Mouse (Mus musculus): ENCODE data around the gene S100a7a. TPM values are rescaled to one million over a fixed set of nuclear protein-coding genes. Genes with fewer than 3 reads are reported as not detected.

S100a7a gene
- polyA plus RNA-seq, 1 experiment from 2014 or later: not detected

DNA sequence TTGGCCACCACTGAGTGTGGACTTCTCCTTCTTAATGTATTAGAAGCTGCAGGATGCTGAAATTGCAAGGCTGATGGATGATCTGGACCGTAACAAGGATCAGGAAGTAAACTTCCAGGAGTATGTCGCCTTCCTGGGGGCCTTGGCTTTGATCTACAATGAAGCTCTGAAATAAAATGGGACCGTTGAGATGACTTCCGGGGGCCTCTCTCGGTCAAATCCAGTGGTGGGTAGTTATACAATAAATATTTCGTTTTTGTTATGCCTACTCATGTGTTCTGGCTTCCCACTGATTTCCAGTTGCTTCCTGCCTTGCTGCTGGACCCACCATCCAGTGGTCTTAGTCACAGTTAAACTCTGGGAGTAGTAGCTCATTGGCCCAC, 39.7 kb upstream of the S100a7a start:
- H3K4me1 ChIP-seq: peaks cover 7% of the 10 kb centered on the region
- H3K4me3 ChIP-seq: no peak overlapping the region
- H3K9ac ChIP-seq: no peak overlapping the region
- 63% methylated on average over 6 of the region's 6 CpGs for WGBS (ENCODE audit: insufficient replicate concordance)
- no peak for ATAC-seq
- peaks cover 14% of the 10 kb centered on the region; the same call in 1 of the 2 replicates for H3K27me3 ChIP-seq (replicated peaks)
- no peak overlapping the region for H3K27ac ChIP-seq
- H3K36me3 ChIP-seq: no peaks in the 10 kb centered on the region
- H3K4me2 ChIP-seq: no peak overlapping the region
- H3K9me3 ChIP-seq (replicated peaks): no peaks in the 10 kb centered on the region

DNA sequence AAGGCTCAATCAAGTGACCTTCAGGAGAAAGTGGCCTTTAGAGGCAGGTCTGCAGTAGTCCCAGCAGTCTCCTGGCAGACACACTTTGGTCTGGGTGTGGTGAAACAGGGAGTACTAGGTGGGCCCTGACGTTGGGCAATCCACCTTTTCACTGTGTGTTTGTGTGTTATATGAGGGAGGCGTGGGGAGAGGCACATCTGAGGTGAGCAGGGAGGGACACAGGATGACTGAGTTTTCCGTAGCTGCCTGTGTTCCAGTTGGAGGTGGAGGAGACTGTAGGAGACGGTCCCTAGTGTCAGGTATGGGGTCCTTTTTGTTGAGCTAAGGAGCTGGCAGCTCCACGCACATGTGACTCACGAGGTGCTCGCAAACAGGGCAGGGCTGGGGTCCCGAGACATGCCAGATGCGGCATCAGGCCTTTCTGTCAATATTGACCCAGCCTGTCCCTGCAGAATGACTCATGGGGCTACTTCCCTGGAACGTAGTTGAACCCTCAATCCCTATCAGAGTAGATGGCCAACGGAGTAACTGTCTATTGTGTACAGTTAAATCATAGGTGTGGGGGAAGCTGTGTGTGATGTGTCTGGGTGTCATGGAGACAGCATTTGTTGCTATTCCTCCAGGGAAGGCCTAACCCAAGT, 39.1 kb upstream of the S100a7a start:
- Histone ChIP-seq H3K27ac (no peak overlapping the region), H3K27me3 (replicated peaks) (peaks cover 14% of the 10 kb centered on the region; the same call in 1 of the 2 replicates), H3K4me1 (peaks cover 7% of the 10 kb centered on the region), H3K4me2 (no peak overlapping the region), H3K36me3 (no peaks in the 10 kb centered on the region), H3K9ac (no peak overlapping the region), H3K4me3 (no peak overlapping the region), H3K9me3 (replicated peaks) (no peaks in the 10 kb centered on the region)
- WGBS (ENCODE audit: insufficient replicate concordance): 63% methylated on average over 11 of the region's 11 CpGs
- no peak for ATAC-seq

DNA sequence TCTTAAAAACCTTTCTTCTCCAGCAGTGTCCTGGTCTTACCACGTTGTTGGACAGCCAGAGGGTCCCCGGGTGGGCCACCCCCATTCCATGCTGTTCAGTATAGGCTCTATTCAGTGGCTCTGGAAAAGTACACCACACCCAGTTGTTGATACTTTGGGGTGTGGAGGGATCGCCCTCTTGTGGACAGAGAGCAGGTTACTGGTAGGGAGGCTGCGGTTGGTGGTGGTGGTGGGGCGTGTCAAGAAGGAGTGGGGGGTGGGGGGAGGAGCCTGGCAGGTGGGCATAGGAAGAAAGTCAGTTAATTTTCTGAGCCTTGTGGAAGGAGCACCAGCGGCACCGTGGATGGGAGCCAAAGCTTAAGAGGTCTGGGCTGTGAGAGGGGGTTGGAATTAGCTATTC, 38.4 kb upstream of the S100a7a start:
- Histone ChIP-seq H3K9me3 (replicated peaks) (no peaks in the 10 kb centered on the region), H3K27ac (no peak overlapping the region), H3K4me3 (no peak overlapping the region), H3K36me3 (no peaks in the 10 kb centered on the region), H3K9ac (no peak overlapping the region), H3K27me3 (replicated peaks) (peaks cover 14% of the 10 kb centered on the region; the same call in 1 of the 2 replicates), H3K4me1 (peaks cover 7% of the 10 kb centered on the region), H3K4me2 (no peak overlapping the region)
- peak; percentile 46; the same call in 1 of the 2 replicates for ATAC-seq
- 5% methylated on average over 7 of the region's 7 CpGs for WGBS (ENCODE audit: insufficient replicate concordance)

DNA sequence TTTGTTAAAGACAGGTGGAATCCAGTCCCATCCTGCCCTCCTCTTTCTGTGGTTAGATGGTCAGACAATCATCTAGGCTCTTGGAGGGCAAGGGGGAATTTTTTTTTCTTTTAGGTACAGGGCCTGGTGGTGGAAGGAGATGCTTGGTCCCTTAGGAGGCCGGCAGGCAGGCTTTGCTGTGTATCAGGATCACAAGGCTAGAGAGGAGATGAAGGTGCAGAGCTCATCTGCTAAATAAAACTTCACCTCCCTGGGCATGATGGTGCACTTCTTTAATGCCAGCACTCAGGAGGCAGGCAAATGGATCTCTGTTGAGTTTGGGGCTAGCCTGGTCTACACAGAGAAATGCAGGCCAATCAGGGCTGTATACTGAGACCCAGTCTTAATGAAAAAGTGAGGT, 37.9 kb upstream of the S100a7a start:
- no peak for ATAC-seq

DNA sequence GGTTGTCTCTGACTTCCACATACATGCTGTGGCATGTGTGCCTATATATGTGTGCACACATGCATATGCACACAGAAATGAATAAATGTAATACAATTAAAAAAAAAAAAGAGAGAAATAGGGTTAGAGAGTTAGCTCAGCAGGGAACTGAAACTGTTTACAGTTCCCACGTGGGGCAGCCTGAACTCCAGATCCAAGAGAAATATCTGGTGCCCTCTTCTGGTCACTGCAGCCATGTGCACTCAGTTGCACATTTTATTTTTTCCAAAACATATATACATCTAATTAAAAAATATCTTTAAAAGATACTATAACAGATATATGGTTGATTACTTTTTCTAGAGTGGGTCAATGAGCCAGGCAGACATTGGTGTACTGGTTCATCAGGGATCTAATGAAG, 36.2 kb upstream of the S100a7a start:
- WGBS (ENCODE audit: insufficient replicate concordance): 0% methylated on average over 1 of the region's 1 CpGs
- no peaks in the 10 kb centered on the region for H3K9me3 ChIP-seq (replicated peaks)
- no peak for ATAC-seq

More for the DNA sequence above, 37.9 kb upstream of the S100a7a start:
- Histone ChIP-seq H3K36me3 (no peaks in the 10 kb centered on the region), H3K27me3 (replicated peaks) (peaks cover 14% of the 10 kb centered on the region; the same call in 1 of the 2 replicates), H3K9ac (no peak overlapping the region), H3K9me3 (replicated peaks) (no peaks in the 10 kb centered on the region), H3K4me2 (no peak overlapping the region), H3K4me1 (peaks cover 7% of the 10 kb centered on the region), H3K27ac (no peak overlapping the region), H3K4me3 (no peak overlapping the region)
- WGBS (ENCODE audit: insufficient replicate concordance): 67% methylated on average over 1 of the region's 1 CpGs

DNA sequence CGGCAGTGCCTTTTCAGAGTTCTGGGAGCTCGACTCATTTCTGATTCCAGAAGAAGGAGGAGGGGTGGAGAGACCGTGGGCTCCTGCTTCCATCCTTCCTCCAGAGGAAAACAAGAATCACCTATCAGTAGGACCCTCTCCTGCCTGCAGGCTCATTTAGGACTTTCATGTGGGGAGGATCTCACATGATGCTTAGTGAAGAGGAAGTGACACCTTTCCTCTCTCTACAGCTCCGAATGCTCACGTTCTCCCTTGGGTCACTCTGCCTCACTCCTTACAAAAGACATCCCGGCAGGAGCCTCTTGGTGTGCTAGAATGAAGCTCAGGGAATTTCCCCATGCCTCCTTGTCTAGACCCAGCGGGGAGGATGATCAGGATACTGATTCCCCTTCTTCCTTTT, 32.3 kb upstream of the S100a7a start:
- Histone ChIP-seq H3K27ac (no peak overlapping the region), H3K9me3 (replicated peaks) (no peaks in the 10 kb centered on the region), H3K27me3 (replicated peaks) (peaks cover 4% of the 10 kb centered on the region; the same call in 1 of the 2 replicates), H3K9ac (no peak overlapping the region), H3K4me2 (no peak overlapping the region), H3K4me1 (no peaks in the 10 kb centered on the region), H3K4me3 (no peak overlapping the region), H3K36me3 (no peaks in the 10 kb centered on the region)
- no peak for ATAC-seq
- WGBS (ENCODE audit: insufficient replicate concordance): 28% methylated on average over 7 of the region's 7 CpGs

More for the DNA sequence above, 36.2 kb upstream of the S100a7a start:
- no peak overlapping the region for H3K27ac ChIP-seq
- no peak overlapping the region for H3K9ac ChIP-seq
- H3K36me3 ChIP-seq: no peaks in the 10 kb centered on the region
- H3K4me2 ChIP-seq: no peak overlapping the region
- no peak overlapping the region for H3K4me3 ChIP-seq
- H3K27me3 ChIP-seq (replicated peaks): peaks cover 18% of the 10 kb centered on the region; the same call in 1 of the 2 replicates
- H3K4me1 ChIP-seq: peaks cover 7% of the 10 kb centered on the region

DNA sequence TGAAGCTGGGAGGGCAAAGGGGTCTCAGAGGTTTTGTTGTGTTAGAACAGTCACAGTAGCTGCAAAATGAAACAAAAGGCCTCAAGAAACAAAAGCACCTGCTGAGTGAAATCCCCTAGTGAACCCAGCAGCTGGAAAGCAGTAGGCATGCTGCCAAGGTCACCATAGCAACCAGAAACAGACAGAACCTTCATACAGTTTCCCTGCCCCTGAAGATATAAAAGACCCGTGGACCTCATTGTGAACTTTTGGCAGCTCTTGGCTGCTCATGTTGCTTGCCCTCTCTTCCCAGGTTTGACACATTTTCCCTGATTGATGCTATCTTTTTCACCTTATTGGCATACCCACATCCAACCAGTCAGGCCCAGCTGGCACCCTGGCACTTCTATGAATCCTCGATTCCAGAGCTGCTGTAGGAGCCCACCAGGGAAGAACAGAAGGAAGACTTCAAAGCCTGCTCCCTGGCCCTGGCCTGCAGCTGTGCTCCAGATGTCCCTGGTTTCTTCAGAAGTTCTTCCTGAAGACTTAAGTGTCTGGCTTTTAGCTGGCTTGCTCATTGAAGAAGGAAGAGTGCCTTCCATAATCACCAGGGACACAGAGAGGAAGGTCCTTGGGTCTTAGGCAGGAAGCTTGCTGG, 30.3 kb upstream of the S100a7a start:
- Histone ChIP-seq H3K9ac (no peak overlapping the region), H3K4me2 (no peak overlapping the region), H3K36me3 (no peaks in the 10 kb centered on the region), H3K9me3 (replicated peaks) (no peaks in the 10 kb centered on the region), H3K27me3 (replicated peaks) (peaks cover 4% of the 10 kb centered on the region; the same call in 1 of the 2 replicates), H3K27ac (no peak overlapping the region), H3K4me1 (no peaks in the 10 kb centered on the region), H3K4me3 (no peak overlapping the region)
- 49% methylated on average over 2 of the region's 2 CpGs for WGBS (ENCODE audit: insufficient replicate concordance)
- ATAC-seq: no peak

DNA sequence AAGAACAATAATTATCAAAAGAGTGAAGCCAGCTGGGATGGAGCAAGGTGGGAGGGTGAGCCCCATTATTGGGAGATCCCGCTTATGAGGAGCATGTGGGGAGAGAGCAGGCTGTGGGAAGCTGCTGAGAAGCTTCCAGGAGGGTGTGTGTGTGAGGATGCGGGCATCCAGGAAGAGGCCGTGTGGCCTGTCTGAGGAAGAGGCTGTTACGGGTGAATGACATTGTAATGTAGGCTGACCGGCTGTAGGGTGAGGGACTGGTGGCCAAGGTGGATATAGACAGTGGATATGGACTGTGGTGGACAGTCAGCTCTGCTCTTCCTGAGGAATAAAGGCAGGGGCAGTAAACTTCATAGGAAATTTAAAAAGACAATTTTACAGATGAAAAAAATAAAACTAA, 28.3 kb upstream of the S100a7a start:
- Histone ChIP-seq H3K36me3 (no peaks in the 10 kb centered on the region), H3K4me2 (no peak overlapping the region), H3K27ac (no peak overlapping the region), H3K9me3 (replicated peaks) (no peaks in the 10 kb centered on the region), H3K4me3 (no peak overlapping the region), H3K9ac (no peak overlapping the region), H3K4me1 (no peaks in the 10 kb centered on the region), H3K27me3 (replicated peaks) (peaks cover 4% of the 10 kb centered on the region; the same call in 1 of the 2 replicates)
- no peak for ATAC-seq
- 61% methylated on average over 5 of the region's 5 CpGs for WGBS (ENCODE audit: insufficient replicate concordance)

DNA sequence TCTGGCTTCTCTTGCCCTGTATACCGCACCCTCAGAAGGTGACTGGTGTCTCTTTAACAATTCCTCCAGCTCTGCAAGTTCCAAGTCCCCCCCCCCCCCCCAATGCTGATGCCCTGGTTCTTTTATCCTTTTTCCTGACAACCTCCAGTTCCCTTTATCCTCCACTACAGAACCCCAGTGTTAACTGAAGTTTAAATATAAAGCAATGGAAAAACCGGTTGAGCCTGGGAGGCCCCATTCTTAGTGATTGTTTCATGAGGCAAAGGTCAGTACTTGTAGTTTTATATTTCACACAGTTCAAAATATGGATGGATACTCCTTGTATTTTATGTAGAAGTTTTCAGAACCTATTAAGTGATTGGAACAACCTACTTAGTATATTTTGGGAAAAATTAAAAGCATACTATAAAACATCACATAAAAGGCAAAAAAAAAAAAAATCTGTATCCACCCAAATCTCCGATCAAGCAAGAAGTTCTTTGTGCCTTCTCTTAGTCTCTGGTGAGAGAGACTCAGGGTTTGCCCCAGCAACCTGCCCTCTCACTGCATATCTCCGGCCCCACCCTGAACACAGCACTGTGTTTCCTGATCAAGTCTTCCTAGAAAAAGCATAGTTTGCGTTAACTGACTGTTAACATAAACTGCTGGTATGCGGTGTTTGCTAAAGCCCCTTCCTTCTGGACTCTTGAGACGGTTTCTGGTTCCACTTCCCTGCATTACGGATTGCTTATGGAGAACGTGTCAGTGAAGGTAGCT, 27.4 kb upstream of the S100a7a start:
- Histone ChIP-seq H3K9me3 (replicated peaks) (no peaks in the 10 kb centered on the region), H3K27ac (no peak overlapping the region), H3K9ac (no peak overlapping the region), H3K27me3 (replicated peaks) (no peaks in the 10 kb centered on the region), H3K4me1 (no peaks in the 10 kb centered on the region), H3K4me3 (no peak overlapping the region), H3K4me2 (no peak overlapping the region), H3K36me3 (no peaks in the 10 kb centered on the region)
- no peak for ATAC-seq
- 61% methylated on average over 9 of the region's 9 CpGs for WGBS (ENCODE audit: insufficient replicate concordance)

DNA sequence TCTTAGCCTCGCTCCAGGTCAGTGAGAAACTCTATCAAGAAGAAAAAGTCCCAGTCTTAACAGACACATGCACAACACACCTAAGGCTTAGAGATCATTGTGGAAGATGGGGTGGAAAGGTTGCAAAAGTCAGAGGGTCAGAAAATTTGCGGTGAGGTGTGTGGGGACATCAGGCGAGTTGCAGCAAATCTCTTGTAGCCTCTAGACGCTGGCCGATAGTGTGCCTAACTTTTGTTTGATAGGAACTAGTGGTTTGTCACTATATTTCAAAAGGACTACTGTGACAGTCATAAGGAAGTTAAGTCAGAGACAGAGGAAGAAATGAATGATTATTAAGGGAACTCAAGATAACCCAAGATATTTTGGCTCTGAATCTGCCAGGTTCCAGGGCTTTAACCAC, 26.5 kb upstream of the S100a7a start:
- no peak overlapping the region for H3K4me3 ChIP-seq
- 76% methylated on average over 5 of the region's 5 CpGs for WGBS (ENCODE audit: insufficient replicate concordance)
- H3K27ac ChIP-seq: no peak overlapping the region
- H3K4me2 ChIP-seq: no peak overlapping the region
- H3K9me3 ChIP-seq (replicated peaks): no peaks in the 10 kb centered on the region
- H3K36me3 ChIP-seq: no peaks in the 10 kb centered on the region
- no peak overlapping the region for H3K9ac ChIP-seq
- ATAC-seq: no peak
- H3K4me1 ChIP-seq: no peaks in the 10 kb centered on the region
- no peaks in the 10 kb centered on the region for H3K27me3 ChIP-seq (replicated peaks)

DNA sequence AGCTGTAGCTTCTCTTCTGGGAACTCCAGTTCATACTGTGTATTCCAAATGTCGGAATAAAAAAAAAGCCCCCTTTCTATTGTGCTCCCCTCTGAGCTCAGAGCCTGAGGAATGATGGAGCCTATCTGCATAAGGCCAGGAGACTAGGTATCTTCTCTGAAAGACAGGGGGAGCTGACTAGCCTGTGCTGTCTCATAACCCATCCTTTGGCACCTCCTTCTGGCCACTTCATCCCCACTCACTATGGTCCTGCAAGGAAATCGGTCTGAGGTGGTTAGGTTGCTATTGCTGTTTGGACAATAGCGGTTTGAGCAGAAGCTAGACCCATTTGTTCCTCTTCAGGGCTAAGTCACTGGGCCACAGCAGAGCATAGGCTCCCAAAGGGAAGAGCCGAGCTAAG, 26.0 kb upstream of the S100a7a start:
- H3K27me3 ChIP-seq (replicated peaks): no peaks in the 10 kb centered on the region
- H3K4me2 ChIP-seq: no peak overlapping the region
- WGBS (ENCODE audit: insufficient replicate concordance): 42% methylated on average over 4 of the region's 4 CpGs
- no peak for ATAC-seq
- no peaks in the 10 kb centered on the region for H3K9me3 ChIP-seq (replicated peaks)
- H3K36me3 ChIP-seq: no peaks in the 10 kb centered on the region
- H3K27ac ChIP-seq: no peak overlapping the region
- no peak overlapping the region for H3K4me3 ChIP-seq
- H3K9ac ChIP-seq: no peak overlapping the region
- no peaks in the 10 kb centered on the region for H3K4me1 ChIP-seq

DNA sequence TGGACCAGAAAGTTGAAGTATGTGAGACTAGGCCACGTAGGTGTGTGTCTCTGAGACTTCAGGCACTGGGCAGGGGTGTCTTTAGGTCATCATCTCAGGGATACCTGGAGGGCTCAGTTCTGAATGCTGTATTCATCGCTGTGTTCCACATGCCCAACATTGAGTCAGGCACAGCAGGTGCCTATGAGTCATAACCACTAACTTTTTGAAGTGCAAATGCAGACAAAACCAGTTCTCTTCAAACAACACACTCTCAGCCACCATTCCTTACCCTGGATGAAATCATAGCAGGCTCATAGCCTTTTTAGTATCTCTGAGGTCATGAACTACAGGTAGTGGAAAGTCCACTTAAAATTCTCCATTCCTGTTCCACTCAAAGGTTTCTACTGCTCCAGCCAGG, 24.5 kb upstream of the S100a7a start:
- Histone ChIP-seq H3K27me3 (replicated peaks) (no peaks in the 10 kb centered on the region), H3K9me3 (replicated peaks) (no peaks in the 10 kb centered on the region), H3K9ac (no peak overlapping the region), H3K36me3 (no peaks in the 10 kb centered on the region), H3K4me3 (no peak overlapping the region), H3K27ac (no peak overlapping the region), H3K4me1 (no peaks in the 10 kb centered on the region), H3K4me2 (no peak overlapping the region)
- no peak for ATAC-seq
- 59% methylated on average over 2 of the region's 2 CpGs for WGBS (ENCODE audit: insufficient replicate concordance)
